Mouse (Mus musculus) ES-E14 (cell line): ENCODE measurements around the gene Sf3a2. TPM values are rescaled to one million over a fixed set of nuclear protein-coding genes. Genes with fewer than 3 reads are reported as not detected.

Experiments
- DNase-seq: peaks from one replicate; pipeline ENCODE4 v3.0.0-alpha.2; 2013; ENCODE audit warnings: low read depth, low spot score
- H3K27ac ChIP-seq: 2 replicates; pipeline ENCODE4 v1.5.1; 2012; ENCODE audit warnings: low read depth, mild to moderate bottlenecking, low read length, moderate library complexity, mixed read lengths; ENCODE audit not compliant: poor library complexity, insufficient read depth, severe bottlenecking
- H3K36me3 ChIP-seq: 2 replicates; pipeline ENCODE4 v1.6.1; 2012; ENCODE audit warnings: mild to moderate bottlenecking, low read length, moderate library complexity, mixed read lengths; ENCODE audit not compliant: control insufficient read depth, poor library complexity, insufficient read depth, severe bottlenecking
- H3K4me1 ChIP-seq, 2 experiments: fragments of 150-350 bp in 1 of 2; sonication (generic) in 1 of 2; 2 replicates each; pipeline ENCODE4 v1.6.1; 2012; ENCODE audit warnings: low read length in 2 of 2, mild to moderate bottlenecking in 1 of 2, mixed read lengths in 1 of 2; ENCODE audit not compliant: control insufficient read depth in 2 of 2, insufficient read depth in 2 of 2, poor library complexity in 1 of 2
- H3K4me3 ChIP-seq, 2 experiments: fragments of 150-350 bp in 1 of 2; sonication (generic) in 1 of 2; 2 replicates each; pipeline ENCODE4 v1.5.1; 2012; ENCODE audit warnings: low read length in 2 of 2, low read depth in 1 of 2, mild to moderate bottlenecking in 1 of 2, mixed read lengths in 1 of 2; ENCODE audit not compliant: insufficient read depth in 1 of 2, poor library complexity in 1 of 2, severe bottlenecking in 1 of 2
- H3K9ac ChIP-seq: 2 replicates; pipeline ENCODE4 v1.6.1; 2012; ENCODE audit warnings: low read depth, mild to moderate bottlenecking, low read length, mixed read lengths; ENCODE audit not compliant: poor library complexity, insufficient read depth, severe bottlenecking
- H3K9me3 ChIP-seq: fragments of 150-350 bp; sonication (generic); 2 replicates; pipeline ENCODE4 v1.6.1; 2012; ENCODE audit warnings: low read depth, mild to moderate bottlenecking, low read length; ENCODE audit not compliant: control insufficient read depth, insufficient read depth
- CHD2 ChIP-seq: IDR thresholded peaks from 2 replicates; pipeline ENCODE4 v1.6.1; 2014; ENCODE audit warnings: mild to moderate bottlenecking, low read depth, low read length, inconsistent platforms
- HCFC1 ChIP-seq: IDR thresholded peaks from 2 replicates; pipeline ENCODE4 v1.6.1; 2012; ENCODE audit warnings: low read length, inconsistent platforms, borderline replicate concordance; ENCODE audit not compliant: insufficient read depth
- MAFK ChIP-seq: IDR thresholded peaks from 2 replicates; pipeline ENCODE4 v1.6.1; 2014; ENCODE audit warnings: mild to moderate bottlenecking, low read depth, low read length, inconsistent platforms; ENCODE audit not compliant: insufficient read depth
- ZC3H11A ChIP-seq: IDR thresholded peaks from 2 replicates; pipeline ENCODE4 v1.6.1; 2012; ENCODE audit warnings: low read depth, mild to moderate bottlenecking, inconsistent platforms, low read length, borderline replicate concordance
- ZNF384 ChIP-seq: IDR thresholded peaks from 2 replicates; pipeline ENCODE4 v1.6.1; 2012; ENCODE audit warnings: low read depth, low read length, inconsistent platforms
- in situ Hi-C, 2 experiments: fragments of 600-800 bp; cut with MboI; formaldehyde crosslinking; loops; one replicate each; pipeline ENCODE4 v1.15.1; 2025; ENCODE audit warnings: low sequenced_read_pairs in 2 of 2, inconsistent platforms in 1 of 2; ENCODE audit not compliant: unreplicated experiment in 2 of 2
- total RNA-seq: library from RNA; depleted of rRNA; stranded (reverse); fragments of 300-350 nt; gene quantifications from 2 replicates; pipeline ENCODE4 v1.2.3, GENCODE M21; 2012

Sf3a2 gene
- total RNA-seq, 1 experiment: 31.4 TPM

DNA sequence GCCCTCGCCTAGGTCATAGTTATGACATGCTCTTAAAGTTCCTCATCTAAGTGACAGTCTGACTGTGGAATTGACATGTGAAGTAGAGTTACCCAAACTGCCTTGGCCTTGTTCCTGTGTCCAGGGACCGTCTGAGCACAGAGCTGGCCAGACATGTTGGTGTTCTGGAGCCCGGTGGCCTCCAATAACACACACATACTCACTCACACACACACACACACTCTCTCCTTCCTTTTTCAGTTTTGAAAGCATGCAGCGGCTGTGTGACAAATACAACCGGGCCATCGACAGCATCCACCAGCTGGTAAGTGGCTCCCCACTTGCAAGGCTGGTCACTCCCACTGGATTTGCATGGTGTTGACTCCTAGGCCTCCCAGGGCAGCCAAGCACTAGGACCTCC lies 29.6 kb upstream of the Sf3a2 start:
- Histone ChIP-seq H3K27ac (no peak overlapping the region), H3K9ac (no peak overlapping the region), H3K4me1 (peaks cover 5 to 16% of the 10 kb centered on the region in 2 experiments; a peak in 3 of 4 replicates), H3K36me3 (peaks cover 54% of the 10 kb centered on the region), H3K9me3 (no peaks in the 10 kb centered on the region), H3K4me3 (no peak overlapping the region)
- in situ Hi-C loops: no loop called here
- no peak for TF ChIP-seq ZC3H11A
- TF ChIP-seq CHD2: no peak
- no peak for DNase-seq

DNA sequence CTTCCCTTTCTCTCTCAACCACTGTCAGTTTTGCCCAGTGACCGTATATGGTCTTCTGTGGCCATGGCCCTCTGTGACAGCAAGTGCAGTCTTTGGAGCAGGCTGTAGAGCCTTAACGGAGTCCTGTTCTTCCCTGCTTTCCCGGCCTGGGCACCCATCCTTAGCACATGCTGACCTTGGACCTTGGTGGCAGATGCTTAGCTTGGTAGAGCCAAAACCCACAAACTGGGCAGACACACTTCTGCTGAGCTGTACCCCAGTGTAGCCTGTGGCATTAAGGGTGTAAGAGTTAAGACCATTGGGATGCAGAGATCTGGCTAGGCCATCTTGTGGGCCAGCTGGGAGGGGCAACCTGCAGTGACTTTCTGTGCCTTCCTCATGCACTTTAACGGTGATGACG lies 24.2 kb upstream of the Sf3a2 start:
- Histone ChIP-seq H3K4me3 (no peak overlapping the region), H3K27ac (no peak overlapping the region)

DNA sequence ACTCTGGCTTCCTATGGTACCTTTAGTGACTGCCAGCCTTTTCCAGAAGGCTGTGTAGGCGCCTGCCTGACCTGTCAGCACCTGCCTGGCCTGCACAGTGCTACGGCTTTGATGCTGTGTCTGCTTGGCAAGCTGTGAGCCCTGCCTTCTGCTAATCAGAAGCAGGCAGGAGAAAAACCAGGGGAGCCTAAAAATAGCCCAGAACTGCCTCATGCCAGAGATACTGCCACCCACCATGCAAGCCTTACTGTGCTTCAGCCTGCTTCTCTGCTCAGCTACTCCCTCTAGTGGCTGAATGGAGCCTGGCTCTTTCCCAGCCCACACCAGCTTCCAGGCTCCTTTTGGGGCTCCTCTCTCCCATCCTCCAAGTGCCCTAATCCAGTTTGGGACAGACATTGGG lies 23.4 kb upstream of the Sf3a2 start:
- in situ Hi-C loops: no loop called here
- TF ChIP-seq HCFC1: no peak
- no peak for TF ChIP-seq MAFK
- TF ChIP-seq ZC3H11A: no peak
- no peak for TF ChIP-seq ZNF384
- no peak for TF ChIP-seq CHD2
- H3K9ac ChIP-seq: no peak overlapping the region
- peaks cover 78% of the 10 kb centered on the region for H3K36me3 ChIP-seq
- DNase-seq: no peak
- no peaks in the 10 kb centered on the region for H3K9me3 ChIP-seq
- H3K27ac ChIP-seq: no peak overlapping the region
- H3K4me1 ChIP-seq: no peaks in the 10 kb centered on the region
- no peak overlapping the region for H3K4me3 ChIP-seq

More for the DNA sequence above, 24.2 kb upstream of the Sf3a2 start:
- no peak for TF ChIP-seq CHD2
- TF ChIP-seq ZC3H11A: no peak
- TF ChIP-seq MAFK: no peak
- no peak for TF ChIP-seq ZNF384
- TF ChIP-seq HCFC1: no peak
- no peaks in the 10 kb centered on the region for H3K4me1 ChIP-seq
- in situ Hi-C loops: no loop called here
- H3K9me3 ChIP-seq: no peaks in the 10 kb centered on the region
- no peak for DNase-seq
- no peak overlapping the region for H3K9ac ChIP-seq
- peaks cover 77% of the 10 kb centered on the region for H3K36me3 ChIP-seq

- in situ Hi-C loops: no loop called here
- H3K36me3 ChIP-seq: peaks cover 77% of the 10 kb centered on the region
- no peak for DNase-seq
- TF ChIP-seq ZNF384: no peak
- no peak overlapping the region for H3K27ac ChIP-seq
- H3K9ac ChIP-seq: no peak overlapping the region
- H3K4me3 ChIP-seq: no peak overlapping the region
- no peaks in the 10 kb centered on the region for H3K4me1 ChIP-seq
- no peaks in the 10 kb centered on the region for H3K9me3 ChIP-seq
Observed at GRCm38 (mm10) chr10:80774981-80775380, 23.0 kb upstream of the Sf3a2 start.

DNA sequence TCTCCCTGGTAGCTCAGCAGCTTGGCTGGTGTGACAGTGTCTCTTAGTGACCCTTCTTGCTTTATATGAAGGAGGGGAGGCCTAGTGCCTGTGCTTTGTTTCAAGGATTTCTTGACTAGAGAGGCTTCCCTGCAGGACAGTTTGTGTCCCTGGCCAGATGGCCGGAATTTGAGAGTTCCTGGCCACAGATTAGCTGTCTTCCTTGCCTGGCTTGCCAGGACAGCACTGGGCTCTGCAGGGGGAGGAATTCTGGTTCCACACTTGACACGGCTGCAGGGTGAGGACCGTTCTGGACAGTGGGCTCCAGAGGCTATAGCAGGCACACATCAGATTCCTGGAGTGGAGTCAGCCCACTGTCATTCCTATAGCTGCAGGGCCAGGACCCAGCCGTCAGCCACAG lies 22.3 kb upstream of the Sf3a2 start:
- no peak overlapping the region for H3K4me3 ChIP-seq
- H3K9me3 ChIP-seq: no peaks in the 10 kb centered on the region
- TF ChIP-seq CHD2: no peak
- TF ChIP-seq ZC3H11A: no peak
- no peak for TF ChIP-seq MAFK
- TF ChIP-seq ZNF384: no peak
- TF ChIP-seq HCFC1: no peak
- H3K4me1 ChIP-seq: no peaks in the 10 kb centered on the region
- no peak for DNase-seq
- H3K27ac ChIP-seq: no peak overlapping the region
- H3K9ac ChIP-seq: no peak overlapping the region
- H3K36me3 ChIP-seq: peaks cover 80% of the 10 kb centered on the region
- in situ Hi-C loops: no loop called here
